Mouse (Mus musculus): Measurements from ENCODE around the gene Zdhhc22. TPM values are rescaled to one million over a fixed set of nuclear protein-coding genes. Genes with fewer than 3 reads are reported as not detected.
A peak's percentile ranks its signal among the peaks of the same experiment; 100 is the strongest.

Gene Zdhhc22
- polyA plus RNA-seq, 1 experiment = not detected

DNA sequence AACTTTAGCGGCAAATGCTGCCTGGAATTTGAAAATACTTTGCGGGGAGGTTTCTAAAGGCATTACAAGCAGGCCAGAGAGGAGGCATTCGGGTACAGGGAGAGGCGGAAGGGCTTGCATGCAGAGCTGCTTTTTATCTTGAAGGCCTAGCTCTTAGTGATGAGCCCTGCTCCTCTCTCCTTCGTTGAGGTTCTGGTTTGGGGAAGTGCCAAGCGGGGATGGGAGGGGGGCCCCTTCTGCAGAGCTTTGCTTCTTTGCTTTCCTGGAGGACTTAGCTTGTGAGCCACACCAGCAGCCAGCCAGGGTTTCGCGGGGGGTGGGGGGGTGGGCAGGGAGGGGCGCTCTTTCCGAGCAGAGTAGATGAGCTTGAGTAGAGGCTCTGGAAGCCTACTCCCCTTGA is 14.5 kb downstream of the Zdhhc22 start:
- no peaks in the 10 kb centered on the region for H3K36me3 ChIP-seq (ENCODE audit: control insufficient read depth, insufficient read depth, low read length)
- H3K27me3 ChIP-seq (ENCODE audit: control insufficient read depth, insufficient read depth, low read length) = no peaks in the 10 kb centered on the region
- H3K4me1 ChIP-seq (ENCODE audit: control insufficient read depth, insufficient read depth, insufficient read length) = peaks cover 4% of the 10 kb centered on the region; the same call in 1 of the 2 replicates
- DNase-seq (ENCODE audit: low read depth in 1 of 2, low spot score in 2 of 2) = no peak
- 51% methylated on average over 10 of the region's 10 CpGs for WGBS
- H3K27ac ChIP-seq (ENCODE audit: insufficient read depth, low read length) = no peak overlapping the region
- H3K4me3 ChIP-seq (ENCODE audit: extremely low read depth, insufficient read depth, insufficient read length) = no peak overlapping the region
- TF ChIP-seq POLR2A (IDR thresholded peaks at IDR 0.05; ENCODE audit: low read depth, low read length) (no peak), CTCF (IDR thresholded peaks at IDR 0.05; ENCODE audit: extremely low read depth, insufficient read depth, insufficient read length, insufficient replicate concordance) (no peak)

DNA sequence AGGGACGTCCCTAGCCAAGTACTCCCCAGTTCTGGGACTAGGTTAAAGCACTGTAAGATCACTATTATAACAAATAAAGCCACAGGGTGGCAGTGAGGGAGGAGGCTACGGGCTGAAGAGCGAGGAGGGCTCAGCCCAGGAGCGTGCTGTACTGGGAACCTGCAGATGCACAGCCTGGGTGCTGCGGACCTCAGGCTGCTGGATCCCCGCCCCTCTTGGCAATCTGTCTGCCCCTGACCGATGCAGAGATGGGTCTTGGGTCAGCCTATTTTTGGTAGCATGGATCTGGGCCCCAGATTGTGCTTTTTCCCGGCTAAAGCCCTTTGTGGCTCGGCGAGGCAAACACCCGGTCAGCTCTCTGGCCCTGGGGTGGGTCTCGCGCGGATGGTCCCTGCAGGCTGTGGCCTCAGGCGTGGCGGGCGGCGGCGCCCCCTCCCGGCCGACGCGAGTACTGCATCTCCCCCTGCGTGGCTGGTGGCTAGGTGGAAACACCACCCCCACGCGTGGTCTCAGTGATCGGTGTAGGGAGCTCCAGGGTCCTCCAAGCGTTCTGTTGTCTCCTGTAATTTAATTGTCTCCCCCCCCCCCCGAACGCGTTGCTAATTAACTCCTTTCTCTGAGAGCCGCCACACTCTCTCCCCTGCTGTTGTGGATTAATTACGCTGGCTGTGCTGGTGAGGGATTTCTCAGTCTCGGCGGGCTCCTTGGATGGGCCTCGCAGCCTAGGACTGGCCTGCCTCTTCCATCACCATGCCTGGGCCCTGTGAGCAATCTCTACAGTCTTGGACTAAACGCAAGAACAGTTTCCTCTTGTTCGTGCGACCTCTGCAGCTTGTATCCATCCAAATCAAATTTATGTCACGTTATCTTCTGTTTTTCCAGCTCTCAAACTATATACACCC is 15.6 kb downstream of the Zdhhc22 start:
- DNase-seq (ENCODE audit: low read depth in 1 of 2, low spot score in 2 of 2) = peak in 1 of 2 experiments; percentile 45
- TF ChIP-seq POLR2A (IDR thresholded peaks at IDR 0.05; ENCODE audit: low read depth, low read length) = no peak
- peak; percentile 92 for TF ChIP-seq CTCF (IDR thresholded peaks at IDR 0.05; ENCODE audit: extremely low read depth, insufficient read depth, insufficient read length, insufficient replicate concordance)
- H3K4me3 ChIP-seq (ENCODE audit: extremely low read depth, insufficient read depth, insufficient read length) = no peak overlapping the region
- H3K27ac ChIP-seq (ENCODE audit: insufficient read depth, low read length) = no peak overlapping the region
- peaks cover 4% of the 10 kb centered on the region; the same call in 1 of the 2 replicates for H3K4me1 ChIP-seq (ENCODE audit: control insufficient read depth, insufficient read depth, insufficient read length)
- H3K27me3 ChIP-seq (ENCODE audit: control insufficient read depth, insufficient read depth, low read length) = no peaks in the 10 kb centered on the region
- WGBS = 19% methylated on average over 40 of the region's 40 CpGs
- no peaks in the 10 kb centered on the region for H3K36me3 ChIP-seq (ENCODE audit: control insufficient read depth, insufficient read depth, low read length)

DNA sequence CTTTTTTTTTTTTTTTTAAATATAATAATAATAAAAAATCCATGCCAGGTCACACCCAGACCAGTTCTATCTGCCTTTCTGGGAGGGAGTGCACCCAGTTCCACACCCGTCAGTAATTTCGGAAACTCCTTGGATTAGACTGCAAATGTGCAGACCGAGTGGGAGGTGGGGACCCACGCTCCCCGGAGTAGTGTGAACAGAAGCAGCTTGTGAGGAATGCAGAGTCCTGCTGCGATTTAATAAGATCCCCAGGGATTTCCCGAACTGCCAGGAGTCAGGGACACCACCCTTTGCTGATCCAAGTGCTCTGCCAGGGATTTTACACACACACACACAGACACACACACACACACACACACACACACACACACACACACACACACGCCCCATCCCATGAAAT is 16.5 kb downstream of the Zdhhc22 start:
- H3K4me1 ChIP-seq (ENCODE audit: control insufficient read depth, insufficient read depth, insufficient read length) = peaks cover 4% of the 10 kb centered on the region; the same call in 1 of the 2 replicates

DNA sequence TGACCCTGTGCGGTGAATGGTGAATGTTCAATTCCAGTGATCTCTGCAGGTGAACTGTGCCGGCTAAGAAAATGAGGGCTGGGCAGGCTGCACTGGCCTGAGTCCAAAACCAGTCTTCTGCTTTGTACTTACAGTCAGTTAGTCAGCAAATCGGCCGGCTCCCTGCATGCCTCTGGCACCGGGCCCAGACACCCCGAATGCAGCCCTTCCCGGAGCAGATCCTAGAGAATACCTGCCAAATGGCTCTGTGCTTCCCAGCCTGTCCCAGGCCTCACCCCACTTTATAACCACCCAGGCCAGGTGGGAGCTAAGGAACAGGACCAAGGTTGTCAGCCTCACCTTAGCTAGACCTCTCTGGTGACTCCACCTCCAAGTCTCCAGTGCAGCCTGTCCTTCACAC is 17.0 kb downstream of the Zdhhc22 start:
- DNase-seq (ENCODE audit: low read depth in 1 of 2, low spot score in 2 of 2) = no peak
- Histone ChIP-seq H3K27ac (ENCODE audit: insufficient read depth, low read length) (no peak overlapping the region), H3K4me3 (ENCODE audit: extremely low read depth, insufficient read depth, insufficient read length) (no peak overlapping the region), H3K4me1 (ENCODE audit: control insufficient read depth, insufficient read depth, insufficient read length) (peaks cover 4% of the 10 kb centered on the region; the same call in 1 of the 2 replicates), H3K36me3 (ENCODE audit: control insufficient read depth, insufficient read depth, low read length) (no peaks in the 10 kb centered on the region), H3K27me3 (ENCODE audit: control insufficient read depth, insufficient read depth, low read length) (no peaks in the 10 kb centered on the region)
- TF ChIP-seq POLR2A (IDR thresholded peaks at IDR 0.05; ENCODE audit: low read depth, low read length) = no peak
- no peak for TF ChIP-seq CTCF (IDR thresholded peaks at IDR 0.05; ENCODE audit: extremely low read depth, insufficient read depth, insufficient read length, insufficient replicate concordance)
- 25% methylated on average over 7 of the region's 7 CpGs for WGBS

More for the DNA sequence above, 16.5 kb downstream of the Zdhhc22 start:
- no peak for DNase-seq (ENCODE audit: low read depth in 1 of 2, low spot score in 2 of 2)
- WGBS = 71% methylated on average over 8 of the region's 8 CpGs
- no peak for TF ChIP-seq POLR2A (IDR thresholded peaks at IDR 0.05; ENCODE audit: low read depth, low read length)
- no peak for TF ChIP-seq CTCF (IDR thresholded peaks at IDR 0.05; ENCODE audit: extremely low read depth, insufficient read depth, insufficient read length, insufficient replicate concordance)
- Histone ChIP-seq H3K4me3 (ENCODE audit: extremely low read depth, insufficient read depth, insufficient read length) (no peak overlapping the region), H3K36me3 (ENCODE audit: control insufficient read depth, insufficient read depth, low read length) (no peaks in the 10 kb centered on the region), H3K27me3 (ENCODE audit: control insufficient read depth, insufficient read depth, low read length) (no peaks in the 10 kb centered on the region), H3K27ac (ENCODE audit: insufficient read depth, low read length) (no peak overlapping the region)

DNA sequence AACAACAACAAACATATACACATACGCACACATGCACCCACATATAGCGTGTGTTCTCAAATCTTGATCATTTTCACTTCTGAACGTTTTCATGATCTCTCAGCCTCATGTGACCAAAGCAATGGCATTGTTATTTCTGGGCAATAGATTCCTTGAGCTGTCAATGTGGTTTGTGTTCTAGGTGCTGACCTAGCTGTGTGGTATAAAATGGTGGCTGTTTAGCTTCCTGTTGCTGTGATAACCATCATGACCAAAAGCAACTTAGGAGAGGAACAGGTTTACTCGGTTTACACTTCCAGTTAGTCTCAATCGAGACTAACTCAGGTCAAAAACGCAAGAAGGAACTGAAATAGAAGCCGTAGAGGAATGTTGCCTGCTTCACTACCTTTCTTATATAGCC is 19.1 kb downstream of the Zdhhc22 start:
- Histone ChIP-seq H3K4me1 (ENCODE audit: control insufficient read depth, insufficient read depth, insufficient read length) (peaks cover 4% of the 10 kb centered on the region; the same call in 1 of the 2 replicates), H3K27me3 (ENCODE audit: control insufficient read depth, insufficient read depth, low read length) (no peaks in the 10 kb centered on the region), H3K27ac (ENCODE audit: insufficient read depth, low read length) (no peak overlapping the region), H3K4me3 (ENCODE audit: extremely low read depth, insufficient read depth, insufficient read length) (no peak overlapping the region), H3K36me3 (ENCODE audit: control insufficient read depth, insufficient read depth, low read length) (no peaks in the 10 kb centered on the region; the same call in 1 of the 2 replicates)
- no peak for DNase-seq (ENCODE audit: low read depth in 1 of 2, low spot score in 2 of 2)
- 78% methylated on average over 7 of the region's 7 CpGs for WGBS
- TF ChIP-seq POLR2A (IDR thresholded peaks at IDR 0.05; ENCODE audit: low read depth, low read length) = no peak
- TF ChIP-seq CTCF (IDR thresholded peaks at IDR 0.05; ENCODE audit: extremely low read depth, insufficient read depth, insufficient read length, insufficient replicate concordance) = no peak

DNA sequence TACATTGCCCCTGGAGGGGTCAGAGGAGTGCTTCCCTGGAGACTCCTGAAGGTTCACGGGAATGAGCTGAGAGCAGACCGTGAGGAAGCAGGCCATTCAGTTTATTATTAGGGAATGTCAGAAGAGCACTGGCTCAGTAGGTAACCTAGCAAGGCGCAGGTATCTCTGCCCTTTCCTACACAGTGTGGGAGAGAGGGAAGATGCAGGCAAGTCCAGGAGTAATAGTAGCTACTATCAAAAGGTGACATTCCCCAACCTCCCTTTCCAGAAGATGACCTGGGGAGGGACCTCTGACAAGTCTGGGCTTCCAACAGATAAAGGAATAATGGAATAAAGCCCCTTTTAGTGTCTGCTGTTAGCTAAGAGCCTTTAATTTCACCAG is 21.0 kb downstream of the Zdhhc22 start:
- H3K4me1 ChIP-seq (ENCODE audit: control insufficient read depth, insufficient read depth, insufficient read length) = no peaks in the 10 kb centered on the region
- 93% methylated on average over 3 of the region's 3 CpGs for WGBS

More for the DNA sequence above, 21.0 kb downstream of the Zdhhc22 start:
- Histone ChIP-seq H3K27ac (ENCODE audit: insufficient read depth, low read length) (no peak overlapping the region), H3K36me3 (ENCODE audit: control insufficient read depth, insufficient read depth, low read length) (peaks cover 8% of the 10 kb centered on the region), H3K4me3 (ENCODE audit: extremely low read depth, insufficient read depth, insufficient read length) (no peak overlapping the region), H3K27me3 (ENCODE audit: control insufficient read depth, insufficient read depth, low read length) (no peaks in the 10 kb centered on the region)
- DNase-seq (ENCODE audit: low read depth in 1 of 2, low spot score in 2 of 2) = no peak
- TF ChIP-seq POLR2A (IDR thresholded peaks at IDR 0.05; ENCODE audit: low read depth, low read length) (no peak), CTCF (IDR thresholded peaks at IDR 0.05; ENCODE audit: extremely low read depth, insufficient read depth, insufficient read length, insufficient replicate concordance) (no peak)

Data from spleen, adult 2 months (tissue).